Mouse (Mus musculus): ENCODE measurements at regions not wholly inside any gene's neighbourhood (a gene's known extent, or its start where the extent isn't known, plus 50 kb on each side); places are given as distances from the start of the nearest gene placed in this dataset.

DNA sequence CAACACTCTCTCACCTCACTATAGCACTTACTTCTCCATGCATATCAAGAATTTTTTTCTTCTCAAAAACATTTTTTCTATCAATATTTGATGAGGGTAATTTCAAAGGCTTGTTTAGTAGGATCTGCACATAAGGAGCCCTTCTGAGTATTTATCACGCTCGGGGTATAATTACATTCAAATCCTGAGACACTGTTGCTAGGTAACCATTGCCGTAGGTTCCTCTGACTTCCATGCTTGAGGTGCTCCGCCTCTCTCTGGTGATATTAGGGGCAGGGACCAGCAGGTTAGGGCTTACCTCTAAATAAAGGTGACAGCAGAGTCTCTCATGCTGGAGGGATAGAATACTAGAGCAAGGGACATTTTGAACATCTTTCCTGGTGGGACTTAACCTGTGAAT lies 54.4 kb upstream of the 9630041A04Rik start:
- Histone ChIP-seq H3K27me3 (replicated peaks; ENCODE audit: control insufficient read depth, insufficient read depth, low read length) (no peaks in the 10 kb centered on the region), H3K9me3 (replicated peaks; ENCODE audit: control insufficient read depth, low read length) (no peaks in the 10 kb centered on the region), H3K27ac (ENCODE audit: low read depth, low read length) (no peak overlapping the region), H3K9ac (ENCODE audit: low read length) (no peak overlapping the region), H3K36me3 (ENCODE audit: control insufficient read depth, insufficient read depth, low read length) (no peaks in the 10 kb centered on the region), H3K4me1 (ENCODE audit: control insufficient read depth, insufficient read depth, low read length) (peaks cover 6% of the 10 kb centered on the region), H3K4me3 (ENCODE audit: low read depth, low read length) (no peak overlapping the region), H3K4me2 (ENCODE audit: low read length) (no peak overlapping the region)
- 29% methylated on average over 4 of the region's 4 CpGs for WGBS
- peak; percentile 69 for DNase-seq (ENCODE audit: low spot score)
- ATAC-seq: 0 out of 2 replicates have a peak, but pooled peaks have one; percentile 44

DNA sequence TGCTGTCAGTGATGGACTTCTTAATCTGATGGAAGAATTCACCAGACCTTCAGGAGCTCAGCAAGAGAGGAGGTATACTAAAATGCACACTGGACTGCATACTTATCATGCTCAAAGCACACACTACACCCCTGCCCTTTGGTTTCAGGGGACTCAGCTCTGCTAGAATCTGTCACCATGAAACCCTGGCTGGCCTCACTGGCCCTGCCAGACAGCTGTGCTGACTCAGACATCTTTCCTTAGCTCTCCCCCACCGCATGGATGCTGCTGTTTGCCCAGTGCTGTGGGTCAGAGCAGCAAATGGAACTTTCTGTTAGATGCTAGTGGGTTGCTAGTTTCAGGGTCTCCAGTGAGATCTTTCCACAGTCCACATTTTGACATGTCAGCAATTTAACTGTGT lies 64.9 kb upstream of the 9630041A04Rik start:
- 80% methylated on average over 1 of the region's 1 CpGs for WGBS
- Histone ChIP-seq H3K4me1 (ENCODE audit: control insufficient read depth, insufficient read depth, low read length) (0 out of 2 replicates have a peak, but pooled peaks cover 3% of the 10 kb centered on the region), H3K4me3 (ENCODE audit: low read depth, low read length) (no peak overlapping the region), H3K27me3 (replicated peaks; ENCODE audit: control insufficient read depth, insufficient read depth, low read length) (no peaks in the 10 kb centered on the region), H3K27ac (ENCODE audit: low read depth, low read length) (no peak overlapping the region), H3K9me3 (replicated peaks; ENCODE audit: control insufficient read depth, low read length) (no peaks in the 10 kb centered on the region), H3K9ac (ENCODE audit: low read length) (no peak overlapping the region), H3K36me3 (ENCODE audit: control insufficient read depth, insufficient read depth, low read length) (no peaks in the 10 kb centered on the region), H3K4me2 (ENCODE audit: low read length) (no peak overlapping the region)
- ATAC-seq (no peak), DNase-seq (ENCODE audit: low spot score) (no peak)

DNA sequence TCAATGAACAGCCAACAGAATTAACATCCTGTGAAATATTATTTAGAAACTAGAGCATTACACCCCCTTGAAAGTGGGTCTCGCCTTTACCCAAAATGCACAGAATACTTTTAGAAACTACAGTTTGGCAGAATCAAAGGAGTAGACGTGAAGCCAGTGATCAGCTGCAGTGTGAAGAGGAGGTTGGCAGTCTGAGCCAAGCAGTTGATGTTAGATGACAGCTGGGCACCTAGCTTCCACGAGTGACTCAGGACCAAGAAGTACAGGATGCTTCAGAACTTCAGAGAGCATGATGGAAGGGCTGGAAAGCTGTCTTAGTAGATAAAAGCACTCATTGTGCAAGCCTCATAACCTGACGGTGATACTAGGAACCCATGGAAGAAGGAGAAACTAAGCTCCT lies 65.6 kb upstream of the 9630041A04Rik start:
- H3K9ac ChIP-seq (ENCODE audit: low read length): no peak overlapping the region
- H3K27me3 ChIP-seq (replicated peaks; ENCODE audit: control insufficient read depth, insufficient read depth, low read length): no peaks in the 10 kb centered on the region
- ATAC-seq (no peak), DNase-seq (ENCODE audit: low spot score) (no peak)
- H3K4me2 ChIP-seq (ENCODE audit: low read length): no peak overlapping the region
- 0 out of 2 replicates have a peak, but pooled peaks cover 3% of the 10 kb centered on the region for H3K4me1 ChIP-seq (ENCODE audit: control insufficient read depth, insufficient read depth, low read length)
- H3K27ac ChIP-seq (ENCODE audit: low read depth, low read length): no peak overlapping the region
- H3K36me3 ChIP-seq (ENCODE audit: control insufficient read depth, insufficient read depth, low read length): no peaks in the 10 kb centered on the region
- no peak overlapping the region for H3K4me3 ChIP-seq (ENCODE audit: low read depth, low read length)
- no peaks in the 10 kb centered on the region for H3K9me3 ChIP-seq (replicated peaks; ENCODE audit: control insufficient read depth, low read length)
- 72% methylated on average over 4 of the region's 4 CpGs for WGBS

DNA sequence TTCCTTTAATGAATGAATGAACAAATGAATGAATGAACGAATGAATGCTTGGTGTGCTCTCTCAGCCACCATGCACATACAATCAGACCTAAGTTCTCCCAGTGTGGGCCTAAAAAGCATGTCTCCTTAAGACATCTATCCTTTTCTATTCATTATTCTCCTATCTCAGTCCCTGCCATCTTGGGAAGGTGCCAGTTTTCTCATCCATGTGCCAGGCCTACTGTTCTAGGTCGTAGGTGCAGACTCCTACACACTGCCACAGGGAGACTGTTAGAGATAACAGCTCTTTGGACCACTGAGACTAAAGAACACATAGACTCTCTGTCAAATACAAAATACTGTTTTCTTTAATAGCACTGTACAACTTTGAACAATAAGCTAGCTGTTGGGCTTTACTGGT lies 66.2 kb upstream of the 9630041A04Rik start:
- H3K9ac ChIP-seq (ENCODE audit: low read length): no peak overlapping the region
- H3K4me3 ChIP-seq (ENCODE audit: low read depth, low read length): no peak overlapping the region
- 73% methylated on average over 2 of the region's 2 CpGs for WGBS
- DNase-seq (ENCODE audit: low spot score): no peak
- H3K9me3 ChIP-seq (replicated peaks; ENCODE audit: control insufficient read depth, low read length): no peaks in the 10 kb centered on the region
- no peaks in the 10 kb centered on the region for H3K27me3 ChIP-seq (replicated peaks; ENCODE audit: control insufficient read depth, insufficient read depth, low read length)
- H3K4me1 ChIP-seq (ENCODE audit: control insufficient read depth, insufficient read depth, low read length): 0 out of 2 replicates have a peak, but pooled peaks cover 3% of the 10 kb centered on the region
- H3K4me2 ChIP-seq (ENCODE audit: low read length): no peak overlapping the region
- no peak for ATAC-seq
- H3K27ac ChIP-seq (ENCODE audit: low read depth, low read length): no peak overlapping the region
- H3K36me3 ChIP-seq (ENCODE audit: control insufficient read depth, insufficient read depth, low read length): no peaks in the 10 kb centered on the region

DNA sequence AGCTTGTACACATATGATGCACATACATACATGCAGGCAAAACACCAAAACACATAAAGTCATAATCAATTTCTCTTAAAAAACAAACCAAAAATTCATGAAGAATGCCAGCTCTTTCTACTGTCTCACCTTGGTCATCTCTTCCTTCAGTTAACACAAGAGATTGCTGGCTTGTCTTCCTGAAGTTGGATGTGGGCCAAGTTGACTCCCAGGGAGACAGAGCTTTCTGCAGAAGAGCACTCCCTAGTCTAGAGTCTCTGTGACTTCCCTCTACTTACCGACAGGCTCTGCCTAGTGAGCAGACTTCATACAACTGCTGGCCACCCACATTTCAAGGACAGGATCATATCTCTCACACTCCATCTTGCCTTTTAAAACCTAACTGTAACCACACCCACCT lies 70.7 kb upstream of the 9630041A04Rik start:
- DNase-seq (ENCODE audit: low spot score): peak; percentile 4
- Histone ChIP-seq H3K9me3 (replicated peaks; ENCODE audit: control insufficient read depth, low read length) (no peaks in the 10 kb centered on the region), H3K4me3 (ENCODE audit: low read depth, low read length) (no peak overlapping the region), H3K36me3 (ENCODE audit: control insufficient read depth, insufficient read depth, low read length) (no peaks in the 10 kb centered on the region), H3K4me2 (ENCODE audit: low read length) (no peak overlapping the region), H3K27me3 (replicated peaks; ENCODE audit: control insufficient read depth, insufficient read depth, low read length) (no peaks in the 10 kb centered on the region), H3K4me1 (ENCODE audit: control insufficient read depth, insufficient read depth, low read length) (0 out of 2 replicates have a peak, but pooled peaks cover 3% of the 10 kb centered on the region), H3K27ac (ENCODE audit: low read depth, low read length) (no peak overlapping the region), H3K9ac (ENCODE audit: low read length) (no peak overlapping the region)
- ATAC-seq: no peak
- 80% methylated on average over 1 of the region's 1 CpGs for WGBS

DNA sequence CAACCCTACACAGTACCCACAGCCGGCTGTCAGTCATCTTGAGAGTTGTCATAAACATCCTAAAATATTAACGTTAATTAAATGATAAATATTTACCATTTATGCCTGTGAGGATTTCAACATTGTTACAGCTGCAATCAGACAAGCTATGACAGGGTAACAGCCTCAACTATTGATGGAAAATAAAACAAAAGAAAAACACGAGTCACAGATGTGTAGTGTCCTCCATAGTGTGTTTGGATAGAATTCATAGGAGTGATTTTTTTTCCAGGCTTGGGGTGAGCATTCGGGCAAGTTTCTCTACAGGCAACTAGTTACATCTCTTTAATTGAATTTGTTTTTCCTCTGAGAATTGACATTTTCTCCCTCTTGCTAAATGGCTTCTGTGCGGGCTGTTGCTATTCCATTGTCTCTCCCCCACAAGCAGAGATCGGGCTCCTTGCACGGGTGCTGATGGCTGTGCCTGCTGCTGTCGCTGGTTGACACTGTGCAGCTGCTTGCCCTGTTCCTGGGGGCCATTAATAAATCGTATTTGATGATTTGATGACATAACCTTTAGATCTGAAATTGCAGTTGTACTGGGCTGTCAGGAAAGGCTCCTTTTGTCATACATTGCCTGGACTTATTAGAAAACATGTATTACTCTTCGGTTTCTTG lies 120.6 kb upstream of the 9630041A04Rik start:
- H3K9me3 ChIP-seq (replicated peaks; ENCODE audit: control insufficient read depth, low read length): no peaks in the 10 kb centered on the region
- H3K27me3 ChIP-seq (replicated peaks; ENCODE audit: control insufficient read depth, insufficient read depth, low read length): no peaks in the 10 kb centered on the region
- no peak overlapping the region for H3K9ac ChIP-seq (ENCODE audit: low read length)
- WGBS: 80% methylated on average over 10 of the region's 10 CpGs
- no peak for ATAC-seq
- no peak overlapping the region for H3K4me2 ChIP-seq (ENCODE audit: low read length)
- H3K36me3 ChIP-seq (ENCODE audit: control insufficient read depth, insufficient read depth, low read length): no peaks in the 10 kb centered on the region
- H3K4me3 ChIP-seq (ENCODE audit: low read depth, low read length): no peak overlapping the region
- H3K27ac ChIP-seq (ENCODE audit: low read depth, low read length): no peak overlapping the region
- DNase-seq (ENCODE audit: low spot score): no peak
- no peaks in the 10 kb centered on the region for H3K4me1 ChIP-seq (ENCODE audit: control insufficient read depth, insufficient read depth, low read length)

DNA sequence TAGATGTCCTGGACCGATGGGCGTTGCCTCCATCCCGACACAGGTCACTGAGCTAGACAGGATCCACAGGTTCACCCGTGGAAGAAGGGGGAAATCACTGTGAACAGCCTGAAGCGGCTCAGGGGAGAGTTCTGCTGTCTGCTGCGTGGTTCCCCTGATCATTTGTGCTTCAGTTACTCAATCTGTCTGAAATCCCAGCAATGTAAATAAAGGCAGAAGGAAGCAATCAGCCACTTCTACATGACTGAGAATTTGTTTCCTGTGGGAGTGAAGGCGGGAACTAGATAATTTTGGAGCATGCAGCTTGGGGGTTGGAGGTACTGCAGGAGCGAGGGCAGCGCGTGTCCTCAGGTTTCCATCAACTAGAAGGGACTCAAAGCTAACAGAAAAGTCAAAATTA lies 122.3 kb upstream of the 9630041A04Rik start:
- no peak overlapping the region for H3K27ac ChIP-seq (ENCODE audit: low read depth, low read length)
- H3K9ac ChIP-seq (ENCODE audit: low read length): no peak overlapping the region
- no peaks in the 10 kb centered on the region for H3K4me1 ChIP-seq (ENCODE audit: control insufficient read depth, insufficient read depth, low read length)
- 79% methylated on average over 10 of the region's 10 CpGs for WGBS
- no peaks in the 10 kb centered on the region for H3K27me3 ChIP-seq (replicated peaks; ENCODE audit: control insufficient read depth, insufficient read depth, low read length)
- no peak overlapping the region for H3K4me2 ChIP-seq (ENCODE audit: low read length)
- H3K36me3 ChIP-seq (ENCODE audit: control insufficient read depth, insufficient read depth, low read length): no peaks in the 10 kb centered on the region
- ATAC-seq (no peak), DNase-seq (ENCODE audit: low spot score) (no peak)
- no peaks in the 10 kb centered on the region for H3K9me3 ChIP-seq (replicated peaks; ENCODE audit: control insufficient read depth, low read length)
- H3K4me3 ChIP-seq (ENCODE audit: low read depth, low read length): no peak overlapping the region

DNA sequence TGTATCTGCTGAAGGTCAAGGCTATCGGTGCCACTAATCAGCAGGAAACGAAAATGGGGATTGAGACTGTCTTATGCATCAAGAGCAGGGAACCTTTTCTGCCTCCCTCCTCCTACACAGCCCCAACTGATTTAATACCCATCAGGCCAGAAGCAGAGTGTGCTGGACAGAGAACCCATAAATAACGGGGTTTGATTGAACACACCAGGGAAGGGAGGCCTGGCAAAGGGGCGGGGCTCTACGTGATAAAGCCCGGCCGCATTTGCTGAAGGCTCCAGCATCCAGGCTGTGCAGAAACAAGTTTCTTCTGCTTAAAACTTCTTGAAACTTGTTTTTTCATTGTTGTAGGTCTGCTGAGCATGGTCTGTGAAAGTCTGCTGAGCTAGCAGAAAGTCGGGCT lies 127.4 kb upstream of the 9630041A04Rik start:
- DNase-seq (ENCODE audit: low spot score) (no peak), ATAC-seq (no peak)
- Histone ChIP-seq H3K9me3 (replicated peaks; ENCODE audit: control insufficient read depth, low read length) (no peaks in the 10 kb centered on the region), H3K27ac (ENCODE audit: low read depth, low read length) (no peak overlapping the region), H3K27me3 (replicated peaks; ENCODE audit: control insufficient read depth, insufficient read depth, low read length) (no peaks in the 10 kb centered on the region), H3K36me3 (ENCODE audit: control insufficient read depth, insufficient read depth, low read length) (no peaks in the 10 kb centered on the region), H3K4me3 (ENCODE audit: low read depth, low read length) (no peak overlapping the region), H3K4me1 (ENCODE audit: control insufficient read depth, insufficient read depth, low read length) (no peaks in the 10 kb centered on the region), H3K4me2 (ENCODE audit: low read length) (no peak overlapping the region), H3K9ac (ENCODE audit: low read length) (no peak overlapping the region)
- 81% methylated on average over 8 of the region's 8 CpGs for WGBS

DNA sequence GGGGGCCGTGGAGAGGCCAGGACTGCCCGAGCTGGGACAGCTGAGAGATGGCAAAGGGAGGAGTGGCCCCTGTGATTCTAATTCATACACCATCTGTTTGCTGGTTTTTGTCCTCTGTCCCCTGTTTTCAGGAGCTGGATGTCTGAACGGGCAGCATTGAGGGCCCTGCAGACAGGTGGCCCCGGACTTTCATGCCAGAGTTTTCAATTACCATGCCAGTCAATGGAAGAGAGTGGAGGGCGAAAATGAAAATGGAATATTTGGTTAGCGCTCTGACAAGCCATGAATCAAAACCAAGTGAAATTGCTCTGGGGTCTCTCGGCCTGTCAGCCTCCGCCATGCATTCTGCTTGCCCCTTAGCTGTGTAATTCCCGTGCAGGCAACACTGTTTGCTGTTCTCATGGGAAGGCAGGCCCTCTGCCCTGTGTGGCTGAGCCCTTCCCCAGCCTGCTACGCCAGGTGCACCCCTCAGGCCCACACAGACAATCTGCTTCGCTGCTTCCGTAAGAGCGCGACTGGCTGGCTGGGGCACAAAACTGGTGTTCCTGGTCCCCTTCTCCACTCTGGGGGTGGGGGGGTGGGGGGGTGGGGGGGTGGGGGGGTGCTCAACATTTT lies 127.9 kb upstream of the 9630041A04Rik start:
- DNase-seq (ENCODE audit: low spot score) (no peak), ATAC-seq (no peak)
- Histone ChIP-seq H3K27ac (ENCODE audit: low read depth, low read length) (no peak overlapping the region), H3K4me1 (ENCODE audit: control insufficient read depth, insufficient read depth, low read length) (no peaks in the 10 kb centered on the region), H3K4me3 (ENCODE audit: low read depth, low read length) (no peak overlapping the region), H3K4me2 (ENCODE audit: low read length) (no peak overlapping the region), H3K9ac (ENCODE audit: low read length) (no peak overlapping the region), H3K9me3 (replicated peaks; ENCODE audit: control insufficient read depth, low read length) (no peaks in the 10 kb centered on the region), H3K27me3 (replicated peaks; ENCODE audit: control insufficient read depth, insufficient read depth, low read length) (no peaks in the 10 kb centered on the region), H3K36me3 (ENCODE audit: control insufficient read depth, insufficient read depth, low read length) (no peaks in the 10 kb centered on the region)
- WGBS: 58% methylated on average over 14 of the region's 14 CpGs
